Mouse (Mus musculus): Measurements from ENCODE around the gene Nr4a1. TPM values are rescaled to one million over a fixed set of nuclear protein-coding genes. Genes with fewer than 3 reads are reported as not detected.

The Nr4a1 gene
- total RNA-seq, 2 experiments from 2014 or later = 4.0 to 4.1 TPM

DNA sequence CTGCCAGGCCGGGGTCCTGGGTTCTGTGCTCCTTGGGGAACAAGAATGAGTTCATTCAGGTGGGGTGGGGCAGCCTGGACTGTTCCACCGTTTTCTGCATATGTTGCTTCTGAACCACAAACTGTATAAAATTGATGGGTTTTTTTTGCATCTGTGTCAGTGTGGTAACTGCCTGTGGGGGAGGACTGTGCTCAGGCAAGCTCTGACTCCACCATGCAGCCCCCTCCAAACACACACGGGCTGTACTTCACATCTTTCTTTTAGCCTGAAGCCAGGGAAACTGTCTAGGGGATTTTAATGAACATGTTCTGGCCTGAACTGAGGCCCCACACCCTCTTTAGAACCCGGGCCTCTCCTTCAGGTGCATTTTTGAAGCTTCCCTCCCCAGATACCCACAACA lies 21.5 kb upstream of the Nr4a1 start:
- no peak for ATAC-seq (replicated peaks; ENCODE audit: poor library complexity, severe bottlenecking)

DNA sequence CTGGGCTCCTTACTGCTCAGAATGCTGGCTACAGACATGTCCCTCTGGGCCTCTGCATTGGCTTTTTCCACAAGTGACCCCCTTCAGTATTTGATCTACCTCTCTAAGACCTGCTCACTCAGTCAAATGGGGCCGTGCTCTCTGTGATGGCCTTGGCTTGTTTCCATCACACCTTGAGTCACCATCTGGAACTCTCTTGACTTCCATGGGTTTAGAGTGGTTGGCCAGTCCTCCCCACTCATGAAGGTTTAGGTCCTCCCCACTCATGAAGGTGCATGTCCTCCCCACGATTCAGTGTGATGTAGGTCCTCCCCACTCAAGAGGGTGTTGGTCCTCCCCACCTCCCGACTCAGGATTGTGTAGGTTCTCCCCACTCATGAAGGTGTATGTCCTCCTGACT lies 20.9 kb upstream of the Nr4a1 start:
- ATAC-seq (replicated peaks; ENCODE audit: poor library complexity, severe bottlenecking) = no peak

GRCm38 (mm10) chr15:101233641-101234275 lies 20.3 kb upstream of the Nr4a1 start:
- ATAC-seq (replicated peaks; ENCODE audit: poor library complexity, severe bottlenecking) = no peak

DNA sequence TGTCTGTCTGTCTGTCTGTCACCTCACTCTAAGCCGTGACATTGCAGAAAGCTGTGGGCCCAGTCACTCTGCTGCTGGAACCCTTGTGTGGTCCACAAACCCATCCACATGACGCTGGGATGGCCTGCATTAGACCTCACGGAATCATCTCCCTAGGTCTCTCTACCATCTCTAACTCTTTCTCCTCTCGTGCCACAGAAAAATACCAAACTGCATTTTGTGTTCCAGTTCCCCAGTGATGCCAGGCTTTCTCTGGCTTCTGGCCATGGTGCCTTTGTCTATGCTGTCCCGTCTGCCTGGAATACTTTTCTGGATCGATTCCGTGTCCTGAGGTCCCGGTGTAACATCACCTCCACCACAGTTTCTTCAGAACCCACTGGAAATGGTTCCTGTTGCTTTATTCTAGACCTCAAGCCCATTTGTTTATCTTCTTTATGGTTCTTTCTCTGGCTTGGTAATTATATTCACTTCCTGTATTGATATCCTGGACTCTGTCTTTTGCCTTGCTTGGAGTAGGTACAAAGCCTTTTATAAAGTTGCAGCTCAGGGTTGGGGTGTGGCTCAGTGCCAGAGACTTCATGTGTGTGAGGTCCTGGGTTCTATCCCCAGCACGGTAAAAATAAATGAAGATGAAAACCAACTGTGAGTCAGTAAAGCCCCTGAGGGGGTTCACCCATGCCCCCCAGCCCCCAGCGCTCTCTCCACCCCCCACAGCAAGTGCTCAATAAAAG lies 19.3 kb upstream of the Nr4a1 start:
- no peak for ATAC-seq (replicated peaks; ENCODE audit: poor library complexity, severe bottlenecking)

GRCm38 (mm10) chr15:101235342-101235698 lies 18.7 kb upstream of the Nr4a1 start:
- no peak for ATAC-seq (replicated peaks; ENCODE audit: poor library complexity, severe bottlenecking)

- ATAC-seq (replicated peaks; ENCODE audit: poor library complexity, severe bottlenecking) = no peak
Measured at GRCm38 (mm10) chr15:101235728-101236327, 18.2 kb upstream of the Nr4a1 start.

DNA sequence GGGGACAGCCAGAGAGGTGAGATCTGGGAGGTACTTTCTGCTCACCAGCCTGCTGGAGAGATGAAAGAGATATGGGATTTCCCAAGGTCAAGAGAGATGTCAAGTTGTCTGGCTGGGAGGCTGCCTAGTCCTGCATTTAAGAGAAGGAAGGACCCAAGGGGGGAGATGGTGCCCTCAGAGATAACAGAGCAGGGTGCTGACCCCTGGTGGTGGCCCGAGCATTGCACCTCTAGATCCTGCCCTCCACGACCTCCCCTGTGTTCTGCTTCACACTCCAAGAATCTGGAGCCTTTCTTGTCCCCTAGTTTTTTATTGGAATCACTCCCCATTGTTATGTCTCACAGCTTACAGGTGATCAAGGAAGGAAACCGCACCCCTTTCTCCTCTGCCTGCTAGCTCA lies 17.2 kb upstream of the Nr4a1 start:
- peak; percentile 68 for ATAC-seq (replicated peaks; ENCODE audit: poor library complexity, severe bottlenecking)

DNA sequence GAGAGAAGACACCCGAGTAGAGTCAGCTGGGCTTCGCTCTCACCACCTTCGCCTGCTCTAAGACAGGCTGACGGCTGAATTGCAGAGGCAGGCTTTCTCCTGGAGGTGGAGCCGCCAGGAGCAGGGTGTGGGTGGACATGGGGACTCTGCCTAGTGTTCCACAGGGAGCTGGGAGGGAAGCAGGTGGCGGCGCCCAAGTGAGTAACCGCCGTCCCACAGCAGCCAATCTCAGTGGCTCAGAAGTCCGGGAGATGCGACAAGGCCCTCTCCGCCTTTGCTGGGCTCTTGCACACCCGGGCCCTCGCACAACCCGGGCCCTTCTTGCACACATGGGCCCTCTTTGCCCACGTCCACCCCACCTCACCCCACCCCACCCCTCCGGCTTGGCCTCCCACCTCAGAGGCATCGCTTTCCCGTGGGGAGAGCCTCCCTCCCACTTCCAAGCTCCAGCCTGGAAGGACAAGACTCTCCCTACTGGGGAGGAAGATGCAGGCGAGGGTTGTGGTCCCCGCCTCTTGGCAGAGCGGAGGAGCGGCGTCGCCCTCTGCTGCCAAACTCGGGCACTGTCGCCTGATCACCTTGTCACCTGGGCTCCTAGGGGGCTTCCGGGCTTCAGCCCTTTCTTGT lies 15.1 kb upstream of the Nr4a1 start:
- no peak for ATAC-seq (replicated peaks; ENCODE audit: poor library complexity, severe bottlenecking)

GRCm38 (mm10) chr15:101239821-101240220 lies 14.2 kb upstream of the Nr4a1 start:
- ATAC-seq (replicated peaks; ENCODE audit: poor library complexity, severe bottlenecking) = no peak

GRCm38 (mm10) chr15:101240799-101241204 lies 13.3 kb upstream of the Nr4a1 start:
- ATAC-seq (replicated peaks; ENCODE audit: poor library complexity, severe bottlenecking) = peak; percentile 65

DNA sequence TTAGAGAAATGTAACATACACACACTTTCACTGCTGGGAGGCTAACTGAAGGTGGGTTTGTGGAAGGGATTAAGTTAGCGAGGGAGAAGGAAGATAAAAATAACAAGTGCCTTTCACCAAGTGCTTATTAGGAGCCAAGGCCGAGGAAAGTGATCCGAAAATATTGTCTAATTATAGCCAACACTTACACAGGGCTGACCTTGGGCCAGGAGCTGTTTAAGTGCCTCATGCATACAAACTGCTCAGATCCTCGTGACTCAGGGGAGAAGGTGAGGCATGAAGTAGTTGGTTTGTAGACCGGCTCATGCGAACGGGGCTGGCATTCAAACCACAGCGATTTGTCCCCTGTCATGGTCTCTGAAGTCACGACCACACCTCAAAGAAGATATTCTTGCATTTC lies 12.8 kb upstream of the Nr4a1 start:
- no peak for ATAC-seq (replicated peaks; ENCODE audit: poor library complexity, severe bottlenecking)

GRCm38 (mm10) chr15:101241853-101242252 lies 12.2 kb upstream of the Nr4a1 start:
- no peak for ATAC-seq (replicated peaks; ENCODE audit: poor library complexity, severe bottlenecking)

- no peak for ATAC-seq (replicated peaks; ENCODE audit: poor library complexity, severe bottlenecking)
Measured at GRCm38 (mm10) chr15:101242645-101243044, 11.4 kb upstream of the Nr4a1 start.

DNA sequence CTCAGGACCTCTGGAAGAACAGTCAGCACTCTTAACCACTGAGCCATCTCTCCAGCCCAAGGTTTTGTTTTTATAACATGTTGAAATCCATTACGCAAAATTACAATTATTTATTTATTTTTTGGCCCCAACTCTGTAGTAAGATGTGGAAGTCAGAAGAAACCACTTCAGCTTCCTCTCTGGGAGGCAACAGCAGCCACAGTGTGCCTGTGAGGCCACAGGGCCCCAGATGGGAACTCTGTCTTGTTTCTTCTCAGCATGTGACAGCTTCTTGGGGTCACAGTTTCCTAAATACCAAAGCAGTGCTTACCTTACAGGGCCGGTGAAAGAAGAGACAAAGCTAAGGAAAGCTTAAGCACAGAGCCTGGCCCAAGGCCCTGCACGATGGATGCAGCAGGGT lies 10.1 kb upstream of the Nr4a1 start:
- ATAC-seq (replicated peaks; ENCODE audit: poor library complexity, severe bottlenecking) = peak; percentile 54

- ATAC-seq (replicated peaks; ENCODE audit: poor library complexity, severe bottlenecking) = peak; percentile 87
Measured at GRCm38 (mm10) chr15:101246231-101247154, 7.6 kb upstream of the Nr4a1 start.

GRCm38 (mm10) chr15:101247155-101247498 lies 6.9 kb upstream of the Nr4a1 start:
- no peak for ATAC-seq (replicated peaks; ENCODE audit: poor library complexity, severe bottlenecking)

DNA sequence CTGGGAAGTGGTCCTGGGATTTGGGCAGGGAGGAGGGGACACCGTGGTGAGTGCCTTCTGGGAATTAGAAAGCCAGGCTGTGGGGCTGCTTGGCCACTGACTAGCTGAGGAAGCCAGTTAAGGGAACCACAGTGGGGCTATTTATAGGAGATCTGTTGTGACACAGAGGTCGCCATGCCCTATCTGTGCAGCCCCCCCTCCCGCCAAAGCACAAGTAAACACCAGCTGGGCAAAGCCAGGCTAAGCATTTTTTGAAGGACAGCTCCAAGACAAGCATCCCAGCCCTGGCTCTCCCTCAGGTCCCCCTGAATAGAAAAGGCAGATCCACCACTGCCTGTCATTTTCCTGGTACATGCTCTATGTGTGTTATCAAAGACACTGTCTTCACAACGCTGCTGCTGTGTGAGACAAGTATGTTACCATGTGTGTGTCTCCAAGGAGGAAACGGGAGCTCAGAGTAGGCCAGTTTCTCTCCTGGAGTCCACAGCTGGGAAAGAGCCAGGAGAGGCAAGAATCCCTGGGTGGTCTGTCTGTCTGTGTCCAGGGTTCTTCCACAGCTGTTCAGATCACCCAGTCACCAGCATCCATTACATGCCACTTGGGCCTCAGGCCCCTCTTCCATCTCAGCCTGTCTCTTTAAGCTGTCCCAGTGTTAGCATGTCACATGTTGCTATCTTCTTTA lies 5.9 kb upstream of the Nr4a1 start:
- peak; percentile 43 for ATAC-seq (replicated peaks; ENCODE audit: poor library complexity, severe bottlenecking)

DNA sequence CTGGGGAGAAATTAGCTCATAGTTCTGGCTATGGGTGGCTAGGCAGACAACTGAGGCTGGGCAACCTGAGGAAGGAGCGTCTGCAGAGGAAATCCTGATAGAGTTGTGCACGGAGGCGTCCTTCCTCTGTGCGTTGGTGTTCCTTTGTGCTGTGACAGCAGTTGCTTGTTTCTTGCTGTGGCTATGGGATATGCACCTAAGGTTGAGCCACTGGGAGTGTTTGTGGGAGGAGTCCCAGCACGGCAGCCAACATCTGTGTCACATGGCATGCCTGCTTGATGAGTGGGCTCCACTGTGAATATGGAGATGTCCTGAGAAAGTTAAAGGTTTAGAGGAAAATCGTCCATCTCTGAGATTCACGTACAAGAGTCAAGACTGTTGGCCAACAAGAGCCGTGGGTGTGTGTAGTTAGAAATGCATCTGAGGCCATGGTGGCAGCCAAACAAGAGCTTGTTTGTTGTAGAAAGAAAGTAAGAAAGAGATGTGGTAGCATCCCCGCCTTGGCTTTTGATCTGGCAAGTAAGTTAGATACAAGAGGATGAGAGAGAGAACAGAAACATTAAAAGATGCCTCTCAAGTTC lies 3.8 kb upstream of the Nr4a1 start:
- ATAC-seq (replicated peaks; ENCODE audit: poor library complexity, severe bottlenecking) = no peak

- no peak for ATAC-seq (replicated peaks; ENCODE audit: poor library complexity, severe bottlenecking)
Measured at GRCm38 (mm10) chr15:101251930-101252329, 2.1 kb upstream of the Nr4a1 start.
